Mouse (Mus musculus) forebrain, postnatal 0 days (tissue): ENCODE measurements at regions not wholly inside any gene's neighbourhood (a gene's known extent, or its start where the extent isn't known, plus 50 kb on each side); places are given as distances from the start of the nearest gene placed in this dataset.

Experiments
- ATAC-seq: fragments of 200-750 bp; cut with Nextera tagmentation; 2 replicates; pipeline ENCODE4 v1.8.0; 2017; ENCODE audit warnings: mild to moderate bottlenecking, moderate library complexity
- DNase-seq: peaks from one replicate; pipeline ENCODE4 v3.0.0-alpha.2; 2015
- H3K27ac ChIP-seq: fragments of 300-500 bp; sonication (generic); 2 replicates; pipeline ENCODE4 v1.5.1; 2014; ENCODE audit warnings: low read depth, mild to moderate bottlenecking, antibody characterized with exemption, low read length, moderate library complexity, mixed read lengths
- H3K27me3 ChIP-seq: fragments of 300-500 bp; sonication (generic); 2 replicates; pipeline ENCODE4 v1.6.1; 2014; ENCODE audit warnings: mild to moderate bottlenecking, low read length, mixed read lengths; ENCODE audit not compliant: insufficient read depth
- H3K36me3 ChIP-seq: fragments of 300-500 bp; sonication (generic); 2 replicates; pipeline ENCODE4 v1.6.1; 2014; ENCODE audit warnings: mild to moderate bottlenecking, moderate library complexity; ENCODE audit not compliant: insufficient read depth
- H3K4me1 ChIP-seq: fragments of 300-500 bp; sonication (generic); 2 replicates; pipeline ENCODE4 v1.6.1; 2014; ENCODE audit warnings: antibody characterized with exemption; ENCODE audit not compliant: insufficient read depth
- H3K4me2 ChIP-seq: fragments of 300-500 bp; sonication (generic); 2 replicates; pipeline ENCODE4 v1.6.1; 2014; ENCODE audit warnings: low read depth, mild to moderate bottlenecking, moderate library complexity
- H3K4me3 ChIP-seq: fragments of 300-500 bp; sonication (generic); 2 replicates; pipeline ENCODE4 v1.5.1; 2014; ENCODE audit warnings: low read depth, low read length, mixed read lengths
- H3K9ac ChIP-seq: fragments of 300-500 bp; sonication (generic); 2 replicates; pipeline ENCODE4 v1.6.1; 2014; ENCODE audit warnings: mild to moderate bottlenecking
- H3K9me3 ChIP-seq: fragments of 300-500 bp; sonication (generic); 2 replicates; pipeline ENCODE4 v1.6.1; 2016; ENCODE audit warnings: low read length
- CTCF ChIP-seq: sonication (generic); IDR thresholded peaks from 2 replicates; pipeline ENCODE4 v1.5.1; 2016; ENCODE audit warnings: antibody characterized with exemption, control low read depth, low read depth
- WGBS: fragments of 180-500 bp; shearing (Covaris S2); extraction: QIAGEN DNeasy Blood & Tissue Kit; methylation state at CpG from one replicate; pipeline ENCODE4 v1.1.7; 2014; 5-methylcytosine and 5-hydroxymethylcytosine counted together

- peak; percentile 58 for DNase-seq
- ATAC-seq = peak; percentile 86
- no peak overlapping the region for H3K4me2 ChIP-seq
- no peaks in the 10 kb centered on the region for H3K27me3 ChIP-seq
- no peak for TF ChIP-seq CTCF
- no peak overlapping the region for H3K9ac ChIP-seq
- 57% methylated on average over 4 of the region's 4 CpGs for whole genome bisulfite sequencing
- H3K36me3 ChIP-seq = no peaks in the 10 kb centered on the region
- H3K4me3 ChIP-seq = no peak overlapping the region
- H3K9me3 ChIP-seq = no peaks in the 10 kb centered on the region
- no peak overlapping the region for H3K27ac ChIP-seq
- no peaks in the 10 kb centered on the region for H3K4me1 ChIP-seq
Measured at GRCm38 (mm10) chr12:51294971-51295477, 52.8 kb upstream of the G2e3 start.

DNA sequence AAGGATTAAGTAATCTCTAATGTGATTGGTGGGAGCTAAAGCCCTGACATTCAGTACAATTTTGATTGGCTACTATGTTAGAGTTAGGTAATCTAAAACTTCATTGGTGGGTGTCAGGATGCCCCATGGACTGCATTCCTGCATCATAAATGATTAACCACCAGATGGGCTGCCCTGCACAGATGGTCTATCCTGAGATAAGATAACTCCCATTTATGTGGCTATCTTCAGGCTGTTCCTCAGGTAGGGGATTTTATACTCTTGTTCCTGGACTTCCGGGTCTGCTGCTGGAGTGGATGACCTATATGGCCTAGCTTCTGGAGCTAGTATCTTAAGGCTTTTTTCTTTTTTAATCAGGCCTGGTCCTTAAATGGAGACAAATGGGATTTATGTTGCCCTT lies 69.5 kb upstream of the G2e3 start:
- 94% methylated on average over 1 of the region's 1 CpGs for WGBS
- no peaks in the 10 kb centered on the region for H3K9me3 ChIP-seq
- no peaks in the 10 kb centered on the region for H3K27me3 ChIP-seq
- no peak overlapping the region for H3K4me2 ChIP-seq
- no peak for TF ChIP-seq CTCF
- 0 out of 2 replicates have a peak, but pooled peaks cover 5% of the 10 kb centered on the region for H3K4me1 ChIP-seq
- no peak overlapping the region for H3K27ac ChIP-seq
- H3K36me3 ChIP-seq = no peaks in the 10 kb centered on the region
- no peak overlapping the region for H3K9ac ChIP-seq
- ATAC-seq = no peak
- no peak overlapping the region for H3K4me3 ChIP-seq
- no peak for DNase-seq

DNA sequence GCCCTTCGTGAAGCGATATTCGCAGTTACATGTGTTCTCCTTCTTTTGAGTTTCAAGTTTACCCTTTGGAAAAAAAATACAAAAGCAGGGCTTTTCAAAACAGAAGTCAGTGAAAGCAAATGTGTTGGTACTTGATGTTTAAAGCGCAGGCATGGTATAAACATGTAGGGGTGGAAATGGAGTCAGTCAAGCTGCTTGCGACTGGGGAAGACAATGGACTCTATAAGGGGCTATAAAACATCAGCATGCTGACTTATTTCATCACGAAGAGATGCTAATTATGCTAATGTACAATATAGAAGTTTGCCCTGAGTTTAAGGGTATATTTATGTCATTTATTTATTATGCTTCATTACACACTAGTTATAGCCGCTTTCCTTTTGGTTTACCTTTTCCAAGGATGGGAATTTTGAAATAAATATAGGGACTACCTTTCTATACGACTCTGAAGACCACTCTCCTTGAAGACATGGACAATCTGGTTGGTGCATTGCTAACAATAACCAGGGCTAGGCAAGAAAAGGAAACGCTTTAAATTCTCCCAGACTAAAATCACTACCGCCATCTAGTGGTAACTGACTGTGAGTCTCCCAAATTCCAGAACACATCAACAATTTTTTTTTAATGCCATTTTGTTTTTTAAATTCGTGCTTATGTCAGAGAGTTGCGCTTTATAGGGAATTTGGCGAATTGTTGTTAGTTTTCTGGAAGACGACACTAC lies 71.9 kb upstream of the G2e3 start:
- Histone ChIP-seq H3K4me3 (no peak overlapping the region), H3K27me3 (no peaks in the 10 kb centered on the region), H3K4me2 (peak overlapping the region; percentile 37), H3K9me3 (no peaks in the 10 kb centered on the region), H3K27ac (peak overlapping the region; percentile 74), H3K9ac (peak overlapping the region; percentile 2; the same call in 1 of the 2 replicates), H3K36me3 (no peaks in the 10 kb centered on the region), H3K4me1 (0 out of 2 replicates have a peak, but pooled peaks cover 5% of the 10 kb centered on the region)
- DNase-seq (peak; percentile 88), ATAC-seq (peak; percentile 87)
- TF ChIP-seq CTCF = peak; percentile 78
- 33% methylated on average over 14 of the region's 14 CpGs for WGBS

- no peaks in the 10 kb centered on the region for H3K36me3 ChIP-seq
- no peak overlapping the region for H3K4me2 ChIP-seq
- no peak overlapping the region for H3K9ac ChIP-seq
- TF ChIP-seq CTCF = no peak
- DNase-seq (no peak), ATAC-seq (no peak)
- H3K9me3 ChIP-seq = no peaks in the 10 kb centered on the region
- H3K27me3 ChIP-seq = no peaks in the 10 kb centered on the region
- WGBS = 51% methylated on average over 5 of the region's 5 CpGs
- no peak overlapping the region for H3K4me3 ChIP-seq
- H3K27ac ChIP-seq = no peak overlapping the region
- H3K4me1 ChIP-seq = 0 out of 2 replicates have a peak, but pooled peaks cover 5% of the 10 kb centered on the region
Measured at GRCm38 (mm10) chr12:51273486-51273885, 74.4 kb upstream of the G2e3 start.

- no peak overlapping the region for H3K4me2 ChIP-seq
- H3K27me3 ChIP-seq = no peaks in the 10 kb centered on the region
- no peaks in the 10 kb centered on the region for H3K4me1 ChIP-seq
- no peaks in the 10 kb centered on the region for H3K36me3 ChIP-seq
- DNase-seq (no peak), ATAC-seq (no peak)
- 84% methylated on average over 7 of the region's 7 CpGs for whole genome bisulfite sequencing
- H3K27ac ChIP-seq = no peak overlapping the region
- no peak for TF ChIP-seq CTCF
- no peak overlapping the region for H3K4me3 ChIP-seq
- no peaks in the 10 kb centered on the region for H3K9me3 ChIP-seq
- H3K9ac ChIP-seq = no peak overlapping the region
Measured at GRCm38 (mm10) chr12:51242839-51243238, 105.0 kb upstream of the G2e3 start.

DNA sequence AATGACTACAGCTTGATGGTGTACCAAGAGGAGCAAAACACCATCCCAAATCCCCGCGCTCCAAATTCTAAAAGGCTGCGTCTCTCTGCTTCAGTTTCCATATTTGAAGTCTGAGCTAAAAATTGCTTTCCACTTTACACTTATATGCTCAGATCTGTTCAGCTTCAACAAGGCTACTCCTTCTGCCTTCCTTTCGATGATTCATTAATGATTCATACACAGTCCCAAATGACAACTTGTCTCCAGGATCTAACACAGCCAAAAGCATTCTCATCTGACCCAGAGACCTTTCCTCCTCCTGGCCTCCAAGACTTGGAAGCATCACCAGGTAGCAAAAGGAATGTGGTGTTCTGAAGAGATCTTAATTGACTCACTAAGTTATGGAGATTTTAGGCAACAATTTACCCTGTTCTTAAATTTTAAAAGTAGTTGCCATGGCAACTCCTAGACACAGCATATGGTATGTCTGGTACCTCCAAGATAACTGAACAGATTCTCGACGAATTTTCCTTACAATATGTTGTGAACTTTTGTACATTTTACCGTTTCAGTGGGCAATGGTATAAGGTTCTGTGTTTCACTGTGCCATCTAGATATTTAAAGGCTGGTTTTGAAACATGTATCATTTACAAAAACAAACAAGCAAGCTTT lies 106.6 kb upstream of the G2e3 start:
- H3K4me3 ChIP-seq = no peak overlapping the region
- peak overlapping the region; percentile 77 for H3K27ac ChIP-seq
- ATAC-seq = peak; percentile 91
- H3K4me2 ChIP-seq = 0 out of 2 replicates have a peak overlapping the region, but pooled peaks have one; percentile 13
- H3K9me3 ChIP-seq = no peaks in the 10 kb centered on the region
- H3K36me3 ChIP-seq = no peaks in the 10 kb centered on the region
- no peak for TF ChIP-seq CTCF
- no peaks in the 10 kb centered on the region for H3K27me3 ChIP-seq
- 53% methylated on average over 7 of the region's 7 CpGs for WGBS
- peak; percentile 83 for DNase-seq
- H3K4me1 ChIP-seq = no peaks in the 10 kb centered on the region
- H3K9ac ChIP-seq = no peak overlapping the region

- no peaks in the 10 kb centered on the region for H3K27me3 ChIP-seq
- H3K9me3 ChIP-seq = no peaks in the 10 kb centered on the region
- DNase-seq = no peak
- no peak for TF ChIP-seq CTCF
- ATAC-seq = no peak
- no peak overlapping the region for H3K4me3 ChIP-seq
- H3K36me3 ChIP-seq = no peaks in the 10 kb centered on the region
- no peak overlapping the region for H3K9ac ChIP-seq
- no peaks in the 10 kb centered on the region for H3K4me1 ChIP-seq
- H3K27ac ChIP-seq = no peak overlapping the region
- no peak overlapping the region for H3K4me2 ChIP-seq
- WGBS = 39% methylated on average over 2 of the region's 2 CpGs
Measured at GRCm38 (mm10) chr12:51211691-51212090, 136.2 kb upstream of the G2e3 start.
